Mouse (Mus musculus) cerebellum, adult 18-20 months (tissue): ENCODE measurements around the gene Icosl.
"Not testable (repeated sequence)": the region's sequence is repeated elsewhere in the genome, so short reads cannot be mapped to it uniquely, and the experiment has no call there.

Experiments used
- DNase-seq, 2 experiments: peaks; one replicate each; pipeline ENCODE4 v3.0.0; 2021

Gene Icosl

DNA sequence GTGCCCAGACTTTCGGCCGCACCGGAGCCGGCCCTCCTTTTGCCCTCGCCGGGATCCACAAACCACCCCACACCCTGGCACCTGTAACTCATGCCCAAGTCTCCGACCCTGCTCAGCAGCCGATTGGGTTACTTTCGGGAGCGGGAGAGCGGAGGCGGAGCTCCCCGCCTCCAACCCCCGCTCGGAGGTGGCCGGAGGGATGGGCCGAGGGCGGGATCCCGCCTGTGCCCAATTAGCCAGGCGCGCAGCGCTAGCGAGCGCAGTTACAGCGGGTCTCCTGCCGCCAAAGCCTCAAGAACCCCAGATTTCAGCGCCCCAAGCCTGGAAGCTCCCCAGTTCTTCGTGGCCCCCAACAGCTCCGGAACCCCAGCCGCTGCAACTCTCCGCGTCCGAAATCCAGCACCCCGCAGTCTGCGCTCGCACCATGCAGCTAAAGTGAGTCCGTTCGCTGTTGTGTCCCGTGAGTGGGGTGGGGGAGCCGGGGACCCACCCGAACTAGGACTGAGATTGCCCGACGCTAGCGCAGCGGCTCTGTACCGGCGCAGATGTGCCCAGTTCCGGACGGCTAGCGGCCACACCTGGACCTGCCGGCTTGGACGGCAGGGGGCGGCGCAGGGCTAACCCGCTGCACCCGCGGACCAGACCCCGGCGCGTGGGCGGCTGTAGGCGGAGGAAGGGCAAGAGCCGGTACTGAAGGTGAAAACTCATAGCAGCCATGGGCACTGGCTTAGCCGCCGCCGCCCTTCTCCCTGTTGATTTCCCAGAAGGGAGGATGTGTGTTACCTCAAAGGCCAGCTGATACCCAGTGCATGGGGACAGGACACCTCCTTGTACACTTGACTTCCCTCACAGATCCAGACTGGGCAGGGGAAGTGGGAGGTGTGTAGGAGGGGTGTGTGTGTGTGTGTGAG is at the start of gene Icosl:
Gene Icosl (plus strand): TSS at position 202 of the 911 bp plus-strand sequence.
- peak; percentile 58 to 68 for DNase-seq

- not testable (repeated sequence) for DNase-seq
These were observed 49.1 kb upstream of the Icosl start for GRCm38 (mm10) chr10:78019984-78020383.

DNA sequence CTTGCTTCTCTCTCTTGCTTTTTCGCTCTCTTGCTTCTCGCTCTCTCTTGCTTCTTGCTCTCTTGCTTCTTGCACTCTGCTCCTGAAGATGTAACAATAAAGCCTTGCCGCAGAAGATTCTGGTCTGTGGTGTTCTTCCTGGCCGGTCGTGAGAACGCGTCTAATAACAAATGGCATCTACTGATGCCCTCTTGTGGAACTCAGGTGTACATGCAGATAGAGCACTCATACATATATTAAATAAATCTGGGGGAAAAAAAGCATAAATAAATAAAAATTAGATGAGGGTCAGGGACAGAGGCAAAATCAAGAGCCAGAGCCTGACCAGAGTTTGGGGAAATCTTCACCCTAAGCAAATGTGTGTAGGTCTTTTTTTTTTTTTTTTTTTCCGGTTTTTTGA is 43.6 kb upstream of the Icosl start:
- DNase-seq = not testable (repeated sequence)

- peak; percentile 69 to 75 for DNase-seq
These were observed 41.0 kb upstream of the Icosl start for GRCm38 (mm10) chr10:78028129-78028528.

GRCm38 (mm10) chr10:78029080-78029479 is 40.0 kb upstream of the Icosl start:
- DNase-seq = no peak

DNA sequence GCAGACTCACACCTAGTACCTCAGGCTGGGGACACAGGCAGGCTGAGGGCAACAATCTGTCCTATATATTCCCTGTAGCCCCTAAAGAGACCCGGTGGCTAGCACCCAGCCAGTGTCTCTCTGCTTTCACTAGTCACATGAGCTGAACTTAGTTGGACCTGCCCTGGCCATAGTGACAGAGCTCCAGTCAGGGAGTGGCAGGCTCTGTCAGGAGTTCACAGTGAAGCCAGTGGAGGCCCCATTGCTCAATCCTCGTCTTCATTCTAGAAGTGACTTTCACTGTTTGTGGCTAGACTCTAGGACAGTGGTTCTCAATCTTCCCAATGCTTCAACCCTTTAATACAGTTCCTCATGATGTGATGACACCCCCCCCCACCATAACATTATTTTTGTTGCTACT is 37.1 kb upstream of the Icosl start:
- no peak for DNase-seq

DNA sequence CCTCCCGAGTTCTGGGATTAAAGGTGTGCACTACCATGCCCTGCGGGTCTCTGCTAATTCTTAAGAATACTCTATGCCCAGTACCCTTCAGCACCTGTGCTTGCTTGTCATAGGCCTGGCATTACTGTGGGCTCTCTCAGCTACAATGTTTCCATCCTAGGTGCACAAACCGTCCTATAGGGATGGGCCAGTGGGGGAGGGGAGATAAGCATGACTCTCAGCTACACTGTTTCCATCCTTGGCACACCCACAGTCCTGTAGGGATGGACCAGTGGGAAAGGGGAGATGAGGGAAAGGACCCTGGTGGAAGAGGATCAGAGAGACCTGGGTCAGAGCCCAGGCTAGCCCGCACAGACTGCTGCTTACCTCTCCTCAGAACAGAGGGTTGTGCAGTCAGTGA is 32.0 kb upstream of the Icosl start:
- DNase-seq = no peak

DNA sequence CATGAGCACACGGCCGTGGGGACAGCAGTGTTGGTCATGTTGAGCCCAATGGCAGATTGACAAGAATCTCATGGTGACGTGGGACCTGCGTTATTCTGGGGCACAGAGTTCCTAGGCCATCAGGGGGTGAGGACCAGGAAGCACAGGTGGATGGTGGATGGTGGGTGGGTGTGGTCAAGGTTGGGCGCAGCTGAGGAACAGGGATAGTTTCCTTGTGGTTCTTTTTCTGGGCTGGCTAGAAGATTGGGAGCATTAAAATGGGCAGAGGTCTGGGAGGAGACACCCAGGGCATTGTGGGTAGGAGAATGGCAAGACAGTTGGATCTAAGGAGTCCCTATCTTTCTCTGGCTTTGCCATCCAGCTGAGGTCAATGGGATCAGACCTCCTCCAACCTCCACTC is 27.5 kb upstream of the Icosl start, which contains the start of gene Dnmt3l:
Gene Dnmt3l (plus strand): TSS at position 301 of the 400 bp plus-strand sequence.
- DNase-seq = no peak

DNA sequence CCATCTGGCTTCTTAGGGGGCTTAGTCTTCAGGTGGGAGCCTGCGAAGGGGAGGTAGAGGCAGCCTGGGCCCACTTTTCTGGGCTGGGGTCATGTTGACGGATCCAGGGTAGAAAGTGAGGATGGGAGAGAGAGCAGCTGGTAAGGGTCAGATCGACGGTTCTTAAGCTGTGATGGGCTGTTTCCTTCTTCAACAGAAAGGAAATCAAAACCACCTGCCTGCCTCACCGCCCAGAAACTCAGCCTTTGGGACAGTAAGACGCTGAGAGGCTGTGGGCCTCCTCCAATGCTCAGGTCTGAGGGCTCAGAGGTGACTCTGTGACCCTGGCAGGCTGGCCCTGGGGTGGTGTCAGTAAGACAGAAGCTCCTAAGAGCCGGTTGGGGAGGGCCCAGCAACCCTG is 27.0 kb upstream of the Icosl start:
- DNase-seq = no peak

GRCm38 (mm10) chr10:78042697-78043405 is 26.3 kb upstream of the Icosl start:
- DNase-seq = no peak

DNA sequence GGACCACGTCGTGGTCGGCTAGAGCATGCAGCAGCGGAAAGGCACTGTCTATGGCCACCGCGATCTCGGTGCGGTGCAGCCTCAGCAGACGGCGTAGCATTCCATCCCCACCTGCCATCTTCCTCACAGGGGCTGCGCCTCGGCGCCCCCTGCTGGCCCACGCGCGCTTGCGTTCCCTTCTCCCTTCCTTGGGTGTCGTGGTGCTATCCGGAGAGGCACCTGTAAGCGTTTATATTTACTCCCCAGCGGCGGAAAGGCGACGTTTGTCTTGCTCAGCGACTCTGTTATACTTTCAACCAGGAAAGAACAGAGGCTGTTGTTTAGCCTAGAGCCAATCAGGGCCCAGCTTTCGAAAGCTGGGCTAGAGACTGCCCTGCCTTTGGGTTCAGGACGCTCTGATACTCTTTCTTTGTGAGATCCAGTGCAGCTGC is 25.7 kb upstream of the Icosl start, which contains the start of gene Aire:
Gene Aire (minus strand): TSS at position 205 of the 431 bp plus-strand sequence.
- DNase-seq = peak; percentile 43 to 64

DNA sequence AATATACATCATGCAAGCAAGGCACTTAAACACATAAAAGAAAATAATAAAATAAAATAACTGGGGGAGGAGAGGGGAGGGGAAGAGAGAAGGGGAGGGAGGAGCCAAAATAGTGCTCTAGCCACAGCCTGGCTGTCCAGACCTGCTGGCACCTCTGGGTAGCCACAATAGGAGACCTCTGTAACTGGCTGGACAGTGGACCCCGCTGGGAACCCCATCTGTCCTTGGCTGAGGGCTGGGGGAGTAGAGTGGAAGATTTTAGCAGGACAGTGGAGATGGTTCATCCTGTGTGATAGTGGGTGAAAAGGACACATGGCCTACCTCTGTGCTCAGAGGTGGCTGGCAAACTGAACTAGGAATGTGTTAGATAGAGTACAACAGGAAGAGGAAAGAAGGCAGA is 24.6 kb upstream of the Icosl start:
- DNase-seq = no peak

- DNase-seq = no peak
These were observed 22.7 kb upstream of the Icosl start for GRCm38 (mm10) chr10:78046388-78046787.

GRCm38 (mm10) chr10:78048061-78048730 is 20.9 kb upstream of the Icosl start:
- no peak for DNase-seq

GRCm38 (mm10) chr10:78049519-78050035 is 19.5 kb upstream of the Icosl start:
- DNase-seq = no peak

- DNase-seq = no peak
These were observed 14.2 kb upstream of the Icosl start for GRCm38 (mm10) chr10:78054633-78055565.

- no peak for DNase-seq
These were observed 12.0 kb upstream of the Icosl start for GRCm38 (mm10) chr10:78057056-78057455.

DNA sequence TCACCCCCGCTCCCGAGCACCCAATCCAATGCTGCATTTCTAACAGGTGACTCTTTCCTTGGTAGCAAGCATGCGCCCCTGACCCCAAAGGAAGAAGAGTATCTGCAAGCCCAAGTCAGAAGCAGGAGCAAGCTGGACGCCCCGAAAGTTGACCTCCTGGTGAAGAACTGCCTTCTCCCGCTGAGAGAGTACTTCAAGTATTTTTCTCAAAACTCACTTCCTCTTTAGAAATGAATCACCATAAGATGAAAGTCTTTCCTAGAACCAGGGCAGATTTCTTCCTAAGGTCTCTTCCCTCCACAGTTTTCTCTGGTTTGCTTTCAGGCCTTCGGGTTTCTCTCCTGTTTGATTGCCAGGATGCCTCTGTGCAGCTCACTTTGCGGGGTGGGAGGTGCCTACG is 6.0 kb upstream of the Icosl start:
- no peak for DNase-seq

DNA sequence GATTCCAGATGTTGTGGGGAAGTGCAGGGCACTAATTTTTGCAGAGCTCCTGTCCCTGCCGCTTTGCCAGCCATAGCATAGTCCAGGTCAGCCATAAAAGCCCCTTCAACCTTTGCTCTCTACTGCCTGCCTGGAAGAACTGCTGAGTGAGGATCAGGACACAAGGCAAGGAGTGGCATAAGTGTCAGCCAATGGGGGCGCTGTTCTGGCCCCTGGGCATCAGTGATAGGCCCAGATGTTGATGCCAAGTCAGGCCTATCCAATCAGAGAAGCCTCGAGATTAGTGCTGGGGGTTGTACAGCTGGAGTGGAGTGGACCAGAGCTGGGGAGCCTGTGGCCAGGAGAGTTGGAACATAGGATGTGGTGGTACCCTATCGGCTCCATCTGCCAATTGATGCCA is 1.9 kb upstream of the Icosl start:
- DNase-seq = no peak

DNA sequence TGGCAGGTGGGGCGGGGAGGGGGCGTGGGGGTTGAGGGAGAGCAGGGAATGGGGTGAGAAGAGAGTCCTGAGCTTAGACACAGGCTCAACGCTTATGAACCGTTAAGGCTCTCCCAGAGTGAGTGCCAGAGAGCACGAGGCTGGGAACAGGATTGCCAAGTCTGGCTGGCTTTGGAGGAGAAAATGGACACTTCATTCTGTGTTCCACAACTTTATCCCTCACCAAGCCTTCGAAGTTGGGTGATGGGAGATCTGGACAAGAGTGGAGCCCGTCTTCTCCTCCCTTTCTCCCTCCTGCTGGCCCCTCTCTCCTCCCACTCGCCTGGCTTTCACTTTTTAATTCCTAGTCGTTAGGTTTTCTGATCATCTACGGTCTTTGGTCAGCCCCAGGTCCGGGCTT is 561 bp upstream of the Icosl start:
- DNase-seq = no peak

DNA sequence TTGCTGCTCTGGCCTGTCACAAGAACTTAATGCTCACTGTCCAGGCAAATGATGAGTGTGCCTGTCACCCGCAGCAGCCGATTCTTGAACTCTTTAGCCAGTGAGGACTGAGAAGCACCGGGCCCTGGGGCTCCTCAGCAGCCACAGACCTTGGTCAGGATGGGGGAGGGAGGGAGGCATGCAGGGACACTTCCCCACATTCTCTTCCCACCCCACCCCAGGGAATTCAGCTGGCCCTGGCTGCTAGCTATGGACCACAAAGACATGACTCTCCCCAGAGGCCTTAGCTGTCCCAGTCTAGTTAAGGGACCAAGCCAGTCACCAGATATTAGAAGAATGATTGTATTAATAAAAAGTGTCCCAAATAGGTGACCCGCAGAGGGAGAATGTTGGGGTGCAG is 5.0 kb downstream of the Icosl start:
- no peak for DNase-seq

- DNase-seq = no peak
These were observed 5.9 kb downstream of the Icosl start for GRCm38 (mm10) chr10:78074977-78075376.
